Comparison of ENCODE assay signal across 8 mouse cellular contexts in genomic region chr8:45763690-45764342, GRCm38 (mm10).
A peak's percentile ranks its signal among the peaks of the same experiment; 100 is the strongest.
DNase-seq lines count a peak whose midpoint lies in the region; ATAC-seq lines count a peak whose summit lies in the region.

No protein-coding gene starts in this region.

- H3K4me3 ChIP-seq in neural tube, embryonic 13.5 days, result no peak overlapping the region
- H3K4me3 ChIP-seq in heart, embryonic 12.5 days, result no peak overlapping the region

- no peaks in the 10 kb centered on the region for H3K9me3 ChIP-seq in neural tube, embryonic 13.5 days
- H3K9me3 ChIP-seq in heart, embryonic 12.5 days (replicated peaks), result no peaks in the 10 kb centered on the region

- H3K27me3 ChIP-seq in neural tube, embryonic 13.5 days, result no peaks in the 10 kb centered on the region
- no peaks in the 10 kb centered on the region for H3K27me3 ChIP-seq in heart, embryonic 12.5 days (replicated peaks)

- DNase-seq in cerebellum, adult 9-11 months, result peak; percentile 18
- DNase-seq in cerebellum, postnatal 36 days, result no peak
- no peak for DNase-seq in neural tube, embryonic 10.5 days (ENCODE audit: extremely low spot score, low spot score)
- peak; percentile 8 for DNase-seq in lung, postnatal 25 days (ENCODE audit: low spot score)
- no peak for DNase-seq in yolk sac, embryonic 10.5 days (ENCODE audit: low spot score)
- DNase-seq in frontal cortex, postnatal 14 days (ENCODE audit: low spot score in 2 of 2), result no peak

- peaks cover 22% of the 10 kb centered on the region for H3K36me3 ChIP-seq in neural tube, embryonic 13.5 days
- H3K36me3 ChIP-seq in heart, embryonic 12.5 days, result peaks cover 55% of the 10 kb centered on the region

- 51% methylated on average over 11 of the region's 11 CpGs for WGBS in neural tube, embryonic 13.5 days
- 39% methylated on average over 11 of the region's 11 CpGs for WGBS in heart, embryonic 12.5 days

- H3K27ac ChIP-seq in neural tube, embryonic 13.5 days (replicated peaks), result peak overlapping the region; percentile 43; the same call in 1 of the 2 replicates
- H3K27ac ChIP-seq in heart, embryonic 12.5 days (ENCODE audit: poor library complexity, severe bottlenecking), result peak overlapping the region; percentile 70

- no peak overlapping the region for H3K9ac ChIP-seq in neural tube, embryonic 13.5 days
- 0 out of 2 replicates have a peak overlapping the region, but pooled peaks have one; percentile 41 for H3K9ac ChIP-seq in heart, embryonic 12.5 days

- peak; percentile 54; the same call in 1 of the 2 replicates for ATAC-seq in neural tube, embryonic 13.5 days (ENCODE audit: low read depth)
- ATAC-seq in heart, embryonic 12.5 days (ENCODE audit: insufficient number of reproducible peaks, low FRiP score), result no peak

- H3K4me2 ChIP-seq in neural tube, embryonic 13.5 days, result no peak overlapping the region; the same call in 1 of the 2 replicates
- 0 out of 2 replicates have a peak overlapping the region, but pooled peaks have one; percentile 26 for H3K4me2 ChIP-seq in heart, embryonic 12.5 days

- H3K4me1 ChIP-seq in neural tube, embryonic 13.5 days (replicated peaks), result peaks cover 31% of the 10 kb centered on the region
- H3K4me1 ChIP-seq in heart, embryonic 12.5 days (replicated peaks), result peaks cover 13% of the 10 kb centered on the region

Comparison
In these comparisons a context has a peak if more than half of its experiments do, and no peak if none do; other contexts are left out.
1. DNase-seq: peak in cerebellum, adult 9-11 months (single experiment) and lung, postnatal 25 days (single experiment); none in cerebellum, postnatal 36 days (0 of 2), neural tube, embryonic 10.5 days (single experiment), yolk sac, embryonic 10.5 days (single experiment) and frontal cortex, postnatal 14 days (0 of 2).